Mouse (Mus musculus) C3H10T1/2 (cell line): ENCODE measurements around the gene Krt78. TPM values are rescaled to one million over a fixed set of nuclear protein-coding genes. Genes with fewer than 3 reads are reported as not detected.

Source experiments
- polyA plus RNA-seq, 2 experiments: library from polyadenylated mRNA; unstranded; fragments of >200 nt; fragmentation: generic; extraction: Trizol; gene quantifications; one replicate each; pipeline ENCODE4 v1.2.1; 2012; ENCODE audit warnings: missing spikeins in 2 of 2

Gene Krt78
- under 1 TPM; 0.01 to 0.05 TPM for polyA plus RNA-seq

DNA sequence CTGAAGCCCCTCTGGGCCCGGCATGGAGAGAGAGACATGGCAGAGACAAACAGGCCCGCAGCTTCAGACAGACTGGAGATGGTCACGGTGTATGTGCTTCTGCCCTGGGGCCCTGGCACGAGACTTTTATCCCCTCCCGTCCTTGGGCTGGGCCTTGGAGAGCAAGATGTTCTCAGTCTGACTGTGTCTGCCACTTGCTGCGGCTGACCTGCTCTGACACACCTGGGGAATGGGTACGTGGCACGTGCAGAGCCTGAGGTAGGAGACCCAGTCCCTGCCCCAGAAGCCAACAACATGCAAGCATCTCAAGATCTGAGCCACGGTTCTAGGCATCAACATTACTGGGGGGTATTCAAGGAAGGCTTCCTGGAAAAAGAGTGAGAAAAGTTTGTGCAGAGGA lies at the start of gene Krt78:
Krt78 (minus strand) TSS at position 101 of the 400 bp plus-strand sequence.

GRCm38 (mm10) chr15:101940274-101940829 lies 13.7 kb downstream of the Krt78 start, which contains the start of gene Krt79:
TSS of gene Krt79 (minus strand) at chr15:101940324.

GRCm38 (mm10) chr15:101924635-101925034 lies 29.5 kb downstream of the Krt78 start, which contains the start of gene Krt4:
TSS of gene Krt4 (minus strand) at chr15:101924735.

Other genes starting within 250 kb of the Krt78 start
- gene Krt5, start 241.4 kb downstream of the Krt78 start, polyA plus RNA-seq = under 1 TPM in 1 of 2 experiments, not detected in 1; 0.05 TPM
- not detected for gene Krt71, start 211.2 kb downstream of the Krt78 start, polyA plus RNA-seq
- not detected for gene Krt72, start 167.8 kb downstream of the Krt78 start, polyA plus RNA-seq
- gene Krt73, start 151.9 kb downstream of the Krt78 start, polyA plus RNA-seq = not detected
- gene Krt2, start 136.1 kb downstream of the Krt78 start, polyA plus RNA-seq = not detected
- not detected for gene Krt1, start 103.5 kb downstream of the Krt78 start, polyA plus RNA-seq
- gene Krt77, start 84.6 kb downstream of the Krt78 start, polyA plus RNA-seq = not detected
- gene Krt76, start 61.4 kb downstream of the Krt78 start, polyA plus RNA-seq = under 1 TPM in 1 of 2 experiments, not detected in 1; 0.01 TPM
- not detected for gene Krt4, start 29.6 kb downstream of the Krt78 start, polyA plus RNA-seq
- gene Krt79, start 14.0 kb downstream of the Krt78 start, polyA plus RNA-seq = not detected
- gene Krt8, start 50.2 kb upstream of the Krt78 start, polyA plus RNA-seq = under 1 TPM; 0.39 to 0.44 TPM
- under 1 TPM in 1 of 2 experiments, not detected in 1; 0.02 TPM for gene Krt18, start 73.9 kb upstream of the Krt78 start, polyA plus RNA-seq
- 100 to 1,000 TPM; 147 to 289 TPM for gene Eif4b, start 119.5 kb upstream of the Krt78 start, polyA plus RNA-seq
- 100 to 1,000 TPM; 101 to 364 TPM for gene Tns2, start 146.1 kb upstream of the Krt78 start, polyA plus RNA-seq
- 10 to 100 TPM; 36.8 to 50.9 TPM for gene Spryd3, start 181.9 kb upstream of the Krt78 start, polyA plus RNA-seq
- gene Igfbp6, start 190.1 kb upstream of the Krt78 start, polyA plus RNA-seq = 10 to 100 TPM; 11.1 to 12.6 TPM
- gene Soat2, start 196.2 kb upstream of the Krt78 start, polyA plus RNA-seq = under 1 TPM; 0.05 to 0.31 TPM
- gene Zfp740, start 249.0 kb upstream of the Krt78 start, polyA plus RNA-seq = 10 to 100 TPM in 1 of 2 experiments, 1 to 10 TPM in 1; 9.8 to 56.6 TPM